Mouse (Mus musculus): ENCODE data around the gene Wdr66.
A peak's percentile ranks its signal among the peaks of the same experiment; 100 is the strongest.

Gene Wdr66

DNA sequence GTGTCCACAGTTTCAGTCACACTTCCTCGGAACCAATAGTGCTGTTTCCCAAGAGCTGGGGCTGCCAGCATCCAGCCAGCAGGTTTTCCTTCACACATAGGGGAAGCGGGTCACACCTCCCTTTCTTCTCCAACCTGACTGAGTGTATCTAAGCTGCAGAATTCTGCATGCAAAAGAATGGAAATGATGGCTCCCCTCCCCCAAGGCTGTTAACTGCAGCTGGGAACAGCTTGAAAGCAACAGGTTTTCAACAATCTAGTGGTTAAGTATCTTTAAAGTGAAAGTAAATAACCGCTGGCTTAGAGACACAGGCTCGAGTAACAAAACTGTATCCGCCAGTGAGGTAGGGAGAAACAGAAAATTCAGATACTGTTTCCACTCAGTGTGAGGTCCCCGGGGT is 66.1 kb downstream of the Wdr66 start:
- no peak for DNase-seq

DNA sequence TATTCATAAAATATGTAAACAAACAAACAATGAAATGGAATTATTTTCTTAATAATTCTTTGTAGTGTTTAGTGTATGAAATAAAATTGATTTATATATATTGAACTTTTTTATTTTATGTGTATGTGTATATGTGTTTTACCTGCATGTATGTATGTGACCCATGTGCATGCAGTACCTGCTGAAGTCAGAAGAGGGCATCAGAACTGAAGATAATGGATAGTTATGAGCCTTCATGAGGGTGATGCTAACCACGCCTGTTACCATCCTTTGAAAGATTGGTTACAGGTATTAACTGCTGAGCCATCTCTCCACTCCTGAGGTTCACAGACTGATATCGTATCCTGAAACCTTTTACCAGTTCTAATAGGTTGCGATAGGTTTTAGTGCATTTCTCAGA is 68.2 kb downstream of the Wdr66 start:
- DNase-seq: no peak

- DNase-seq: no peak
Measured at GRCm38 (mm10) chr5:123324242-123324641, 72.3 kb downstream of the Wdr66 start.

GRCm38 (mm10) chr5:123326006-123326750 is 74.3 kb downstream of the Wdr66 start:
- DNase-seq: no peak

- DNase-seq: no peak
Measured at GRCm38 (mm10) chr5:123326751-123327148, 74.8 kb downstream of the Wdr66 start.

GRCm38 (mm10) chr5:123327686-123328085 is 75.8 kb downstream of the Wdr66 start:
- DNase-seq: no peak

- DNase-seq: no peak
Measured at GRCm38 (mm10) chr5:123333566-123333965, 81.7 kb downstream of the Wdr66 start.

DNA sequence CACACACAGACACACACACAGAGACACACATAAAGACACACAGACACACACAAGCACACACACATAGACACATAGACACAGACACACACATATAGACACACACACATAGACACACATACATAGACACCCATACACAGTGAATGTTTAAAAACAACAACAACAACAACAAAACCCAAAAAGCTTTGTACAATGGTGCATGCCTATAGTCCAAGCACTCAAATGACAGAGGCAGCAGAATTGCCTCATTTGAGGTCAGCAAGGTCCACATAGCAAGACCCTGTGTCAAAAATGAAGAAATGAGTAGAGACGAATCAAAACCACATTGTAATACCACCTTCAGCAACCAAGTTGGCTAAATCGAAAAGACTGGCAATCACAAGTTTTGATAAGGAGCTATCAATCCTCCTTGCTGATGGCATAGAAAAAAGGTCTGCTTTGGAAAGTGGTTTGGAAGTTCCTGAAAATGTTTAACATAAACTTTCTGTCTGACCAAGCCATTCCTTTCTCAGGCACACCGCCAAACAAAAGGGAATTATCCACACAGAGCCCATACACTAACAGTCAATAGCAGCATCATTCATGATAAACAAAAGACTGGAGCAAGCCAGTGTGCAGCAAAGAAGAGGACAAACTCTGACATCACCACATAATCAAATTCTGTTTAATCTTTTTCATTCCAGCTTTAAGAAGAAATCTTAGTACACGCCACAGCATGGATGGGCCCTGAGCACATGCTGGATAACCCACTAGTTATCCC is 84.5 kb downstream of the Wdr66 start:
- DNase-seq: no peak

DNA sequence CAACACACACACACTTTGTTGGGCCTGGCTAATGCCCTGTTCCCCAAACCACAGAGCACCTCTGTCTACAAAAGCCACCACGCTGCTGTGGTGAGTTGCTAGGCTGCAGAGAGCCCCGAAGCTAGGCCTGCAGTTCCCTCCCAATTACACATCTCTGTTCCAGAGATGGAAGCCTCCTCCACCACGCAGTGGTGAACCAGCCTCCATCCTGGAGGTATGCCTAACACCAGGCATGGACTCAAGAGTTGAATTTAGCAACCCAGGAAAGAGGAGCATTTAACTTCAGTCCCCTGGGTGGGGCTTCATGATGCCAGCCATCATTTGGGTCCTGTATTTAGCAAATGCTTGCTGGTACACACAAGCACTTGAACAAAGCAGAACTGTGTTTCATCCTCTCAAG is 86.6 kb downstream of the Wdr66 start:
- no peak for DNase-seq

DNA sequence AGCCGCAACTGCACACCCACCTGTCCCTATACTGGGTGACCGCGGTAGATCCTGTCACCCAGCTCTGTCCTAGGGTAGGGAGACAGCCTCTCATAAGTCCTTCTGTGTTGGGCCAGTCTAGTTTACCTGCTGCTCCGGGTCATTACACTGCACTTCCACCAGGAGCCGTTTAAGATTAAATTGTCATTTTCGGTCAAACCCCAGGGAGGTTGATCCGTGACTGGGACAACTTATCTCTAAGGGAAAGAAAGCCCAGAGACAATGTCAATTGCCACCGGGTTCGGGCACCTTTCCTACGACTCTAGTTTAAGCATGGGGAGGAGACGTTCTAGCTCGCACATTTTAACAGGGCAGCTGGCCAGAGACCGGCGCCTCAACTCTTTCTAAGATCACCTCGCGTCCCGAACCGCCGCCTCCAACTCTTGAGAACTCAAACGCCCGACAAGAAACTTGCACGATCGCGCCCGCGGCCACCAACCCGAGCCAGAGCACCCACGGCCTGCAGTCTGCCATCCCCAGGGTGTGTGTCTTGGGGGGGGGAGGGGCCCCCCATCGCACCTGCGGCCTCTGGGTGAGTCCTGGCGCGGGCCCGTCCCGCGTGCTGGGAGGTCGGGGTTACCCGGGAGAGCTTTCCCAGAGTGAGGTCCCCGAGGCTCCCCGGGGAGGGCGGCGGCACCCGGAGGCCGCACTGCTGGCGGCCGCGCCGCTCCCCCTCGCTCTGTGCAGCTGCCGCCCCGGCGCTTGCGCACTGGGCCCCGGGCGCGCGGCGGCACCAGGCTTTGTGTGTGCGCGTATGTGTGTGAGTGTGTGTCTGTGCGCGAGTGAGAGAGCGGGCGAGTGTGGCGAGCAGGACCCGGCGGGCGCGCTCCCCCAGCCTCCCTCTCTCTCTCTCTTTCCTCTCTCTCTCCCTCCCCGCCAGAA is 92.1 kb downstream of the Wdr66 start, which contains the start of gene Bcl7a:
Gene Bcl7a, plus strand, starts transcription at position 128 of the 921 bp plus-strand sequence.
- DNase-seq: peak; percentile 90

DNA sequence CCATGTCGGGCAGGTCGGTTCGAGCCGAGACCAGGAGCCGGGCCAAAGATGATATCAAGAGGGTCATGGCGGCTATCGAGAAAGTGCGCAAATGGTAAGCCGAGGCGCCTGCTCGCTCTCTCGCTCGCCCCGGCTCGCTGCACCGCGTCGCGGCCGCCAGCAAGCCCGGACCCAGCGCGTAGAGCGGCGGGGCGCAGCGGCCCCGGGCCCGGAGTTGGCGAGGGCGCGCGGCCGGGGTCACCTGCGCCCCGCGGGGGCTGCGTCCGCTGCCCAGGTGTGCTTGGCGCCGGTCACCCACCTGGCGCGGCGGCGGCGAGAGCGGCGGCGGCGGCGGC is 92.7 kb downstream of the Wdr66 start:
- no peak for DNase-seq

GRCm38 (mm10) chr5:123344963-123345852 is 93.3 kb downstream of the Wdr66 start:
- peak; percentile 47 for DNase-seq

DNA sequence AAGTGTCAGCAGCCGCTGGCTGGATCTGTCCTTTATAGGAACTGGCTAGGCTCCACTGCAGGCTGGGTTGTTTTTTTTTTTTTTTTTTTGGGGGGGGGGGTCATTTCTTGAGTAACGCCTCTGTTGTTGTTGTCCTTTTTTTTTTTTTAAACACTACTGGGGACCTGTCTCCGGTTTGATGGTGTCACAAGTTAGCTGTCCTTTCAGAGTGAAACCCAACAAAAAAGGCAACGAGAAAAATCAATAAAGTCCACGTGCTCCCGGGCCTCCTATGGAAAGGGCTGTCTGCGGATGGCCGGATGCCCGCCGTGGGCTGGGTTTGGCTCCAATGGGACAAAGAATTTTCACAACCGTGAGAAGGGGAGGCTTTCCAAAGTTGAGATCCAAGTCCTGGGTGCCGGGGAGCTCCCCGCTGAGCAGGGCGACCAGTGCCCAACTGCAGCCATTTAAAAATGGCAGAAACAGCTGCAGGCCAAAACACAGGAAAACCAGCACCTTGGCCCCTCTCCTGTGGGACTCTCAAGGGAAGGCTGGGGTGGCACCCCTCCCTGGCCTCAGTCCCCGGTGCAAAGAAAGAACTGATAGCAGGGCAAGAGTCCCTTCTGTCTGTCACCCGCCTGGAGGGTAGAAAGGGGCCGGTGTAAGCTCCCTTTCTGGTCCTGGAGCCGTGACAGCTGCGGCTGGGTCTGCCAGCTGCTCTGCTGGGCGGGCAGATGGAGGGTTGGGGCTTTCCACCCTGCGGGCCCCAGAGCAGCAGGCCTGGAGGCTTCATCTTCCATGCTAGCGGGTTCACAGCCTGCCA is 94.2 kb downstream of the Wdr66 start:
- peak; percentile 45 for DNase-seq

DNA sequence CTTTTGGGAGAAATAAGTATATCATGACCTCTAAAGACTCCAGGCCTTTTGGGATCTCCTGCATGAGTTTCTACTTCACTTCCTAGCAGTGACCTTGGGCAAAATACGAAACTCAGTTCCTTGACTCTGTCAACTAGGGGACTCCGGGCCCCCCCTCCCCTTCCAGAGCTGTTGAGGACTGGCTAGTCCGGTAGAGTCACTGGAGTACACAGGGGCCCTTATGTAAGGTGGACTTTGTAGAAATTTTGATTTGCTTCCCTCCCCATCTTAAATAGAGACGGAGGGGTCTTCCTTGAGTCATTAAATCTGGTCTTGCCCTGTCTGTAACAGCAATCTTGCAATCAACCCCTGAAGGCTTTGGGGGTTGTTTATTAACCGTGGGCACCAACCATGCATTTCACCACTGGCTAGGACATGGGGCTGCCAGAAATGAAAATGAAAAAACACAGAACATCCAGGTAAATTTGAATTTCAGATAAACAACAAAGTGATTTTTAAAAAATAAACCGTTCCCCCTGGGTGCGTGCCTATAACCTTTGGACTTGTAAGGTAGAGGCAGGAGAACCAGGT is 94.9 kb downstream of the Wdr66 start:
- no peak for DNase-seq

GRCm38 (mm10) chr5:123347985-123348384 is 96.1 kb downstream of the Wdr66 start:
- no peak for DNase-seq

DNA sequence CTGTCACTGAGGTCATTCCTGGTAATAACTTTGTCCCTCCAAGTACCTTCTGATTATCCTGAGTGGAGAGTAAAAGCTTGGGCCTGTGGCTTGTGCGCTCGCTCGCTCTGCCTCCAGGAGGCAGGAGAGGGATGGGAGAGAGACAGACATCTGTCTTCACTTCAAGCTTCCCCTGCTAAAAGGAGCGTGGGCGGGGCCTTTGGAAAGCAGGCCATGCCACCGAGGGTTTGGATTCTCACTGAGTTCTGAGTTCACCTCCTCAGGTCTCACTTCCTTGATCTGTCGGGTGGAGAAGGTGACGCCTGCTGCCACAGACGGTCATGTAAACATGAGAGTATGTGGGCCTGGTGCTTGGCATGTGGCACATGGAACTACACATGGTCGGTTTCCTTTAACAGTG is 98.5 kb downstream of the Wdr66 start:
- DNase-seq: peak; percentile 25

- DNase-seq: no peak
Measured at GRCm38 (mm10) chr5:123355918-123356317, 104.0 kb downstream of the Wdr66 start.

GRCm38 (mm10) chr5:123357253-123357652 is 105.4 kb downstream of the Wdr66 start:
- no peak for DNase-seq

DNA sequence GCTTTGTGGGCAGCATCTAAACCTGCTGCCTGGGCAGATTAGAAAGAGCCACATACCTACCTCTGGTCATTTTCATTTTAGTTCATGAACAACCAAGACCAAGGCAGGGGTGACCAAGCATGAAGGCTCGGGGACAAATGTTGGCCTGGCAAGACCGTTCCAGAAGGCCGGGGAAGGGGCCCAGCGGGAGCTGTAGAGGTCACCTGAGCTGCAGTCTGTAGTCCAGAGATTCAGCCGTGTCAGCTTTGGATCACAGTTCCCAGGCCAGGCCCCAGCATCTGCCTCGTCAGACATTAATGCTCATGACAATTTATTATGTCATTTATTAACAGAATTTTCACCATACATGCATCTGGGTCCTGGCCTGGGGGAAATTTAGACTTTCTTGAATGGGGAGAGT is 107.5 kb downstream of the Wdr66 start:
- no peak for DNase-seq

GRCm38 (mm10) chr5:123362911-123363310 is 111.0 kb downstream of the Wdr66 start:
- DNase-seq: no peak

Data from cerebellum, adult 8-10 months (tissue).